Mouse (Mus musculus): ENCODE measurements at regions not wholly inside any gene's neighbourhood (a gene's known extent, or its start where the extent isn't known, plus 50 kb on each side); places are given as distances from the start of the nearest gene placed in this dataset.
A peak's percentile ranks its signal among the peaks of the same experiment; 100 is the strongest.

- Histone ChIP-seq H3K9me3 (replicated peaks; ENCODE audit: low read length) (no peaks in the 10 kb centered on the region), H3K4me3 (replicated peaks in 1 of 3; ENCODE audit: low read depth in 2 of 3, low read length in 2 of 3, poor library complexity in 1 of 3) (no peak overlapping the region), H3K9ac (ENCODE audit: insufficient read depth, low read depth) (no peak overlapping the region), H3K4me1 (ENCODE audit: control insufficient read depth in 1 of 2, insufficient read depth in 2 of 2) (peaks cover 10 to 41% of the 10 kb centered on the region in 2 experiments), H3K27me3 (replicated peaks) (no peaks in the 10 kb centered on the region), H3K36me3 (replicated peaks in 1 of 2; ENCODE audit: control insufficient read depth in 1 of 2, insufficient read depth in 1 of 2, low read length in 1 of 2) (no peaks in the 10 kb centered on the region), H3K27ac (ENCODE audit: insufficient read depth, low read depth) (no peak overlapping the region), H3K4me2 (ENCODE audit: insufficient read depth, low read depth, poor library complexity, severe bottlenecking) (no peak overlapping the region), H3K79me2 (replicated peaks; ENCODE audit: control insufficient read depth, extremely low read depth, insufficient read depth, poor library complexity, severe bottlenecking) (no peaks in the 10 kb centered on the region)
- in situ Hi-C loops (cut with MboI; ENCODE audit: low pct_ligation_motif_present, low pct_unique_long_range_greater_than_20kb, low sequenced_read_pairs) (no loop called here), dilution Hi-C loops (cut with MboI; ENCODE audit: extremely low pct_ligation_motif_present, extremely low pct_unique_long_range_greater_than_20kb, low sequenced_read_pairs) (no loop called here)
- no peak for DNase-seq (ENCODE audit: extremely low read depth)
- no peak for TF ChIP-seq ZKSCAN1 (IDR thresholded peaks at IDR 0.05; ENCODE audit: borderline replicate concordance, low read depth, low read length)
- TF ChIP-seq USF2 (conservative IDR thresholded peaks at IDR 0.05; ENCODE audit: low read depth, low read length): no peak
- TF ChIP-seq MAZ (IDR thresholded peaks at IDR 0.05; ENCODE audit: low read depth, low read length): no peak
- 0 out of 2 replicates have a peak, but pooled peaks have one; percentile 43 for TF ChIP-seq MAFK (IDR thresholded peaks at IDR 0.05; ENCODE audit: insufficient replicate concordance, low read length)
- no peak for TF ChIP-seq UBTF (IDR thresholded peaks at IDR 0.05; ENCODE audit: low read depth, low read length)
- no peak for TF ChIP-seq USF1 (IDR thresholded peaks at IDR 0.05; ENCODE audit: low read depth, low read length)
These were observed 204.0 kb downstream of the Parm1 start for GRCm38 (mm10) chr5:91721231-91722096.

GRCm38 (mm10) chr5:91713020-91713419, 195.6 kb downstream of the Parm1 start:
- Histone ChIP-seq H3K4me1 (ENCODE audit: control insufficient read depth in 1 of 2, insufficient read depth in 2 of 2) (peaks cover 3 to 15% of the 10 kb centered on the region in 2 experiments; a peak in 3 of 4 replicates), H3K36me3 (replicated peaks in 1 of 2; ENCODE audit: control insufficient read depth in 1 of 2, insufficient read depth in 1 of 2, low read length in 1 of 2) (no peaks in the 10 kb centered on the region), H3K4me3 (replicated peaks in 1 of 3; ENCODE audit: low read depth in 2 of 3, low read length in 2 of 3, poor library complexity in 1 of 3) (no peak overlapping the region), H3K79me2 (replicated peaks; ENCODE audit: control insufficient read depth, extremely low read depth, insufficient read depth, poor library complexity, severe bottlenecking) (no peaks in the 10 kb centered on the region), H3K27me3 (replicated peaks) (no peaks in the 10 kb centered on the region), H3K27ac (ENCODE audit: insufficient read depth, low read depth) (no peak overlapping the region), H3K9me3 (replicated peaks; ENCODE audit: low read length) (peaks cover 4% of the 10 kb centered on the region), H3K4me2 (ENCODE audit: insufficient read depth, low read depth, poor library complexity, severe bottlenecking) (no peak overlapping the region), H3K9ac (ENCODE audit: insufficient read depth, low read depth) (no peak overlapping the region)
- TF ChIP-seq ZMIZ1 (IDR thresholded peaks at IDR 0.05; ENCODE audit: low read depth, low read length) (no peak), RAD21 (IDR thresholded peaks at IDR 0.05; ENCODE audit: low read depth, low read length) (no peak), CHD1 (IDR thresholded peaks at IDR 0.05; ENCODE audit: low read depth, low read length) (no peak), MAZ (IDR thresholded peaks at IDR 0.05; ENCODE audit: low read depth, low read length) (no peak), POLR2A (IDR thresholded peaks at IDR 0.05; ENCODE audit: low read depth, low read length) (no peak), UBTF (IDR thresholded peaks at IDR 0.05; ENCODE audit: low read depth, low read length) (no peak), MEF2A (IDR thresholded peaks at IDR 0.05; ENCODE audit: borderline replicate concordance, low read depth, low read length) (no peak), TBP (conservative IDR thresholded peaks at IDR 0.05; ENCODE audit: low read depth, low read length) (no peak), MAFK (IDR thresholded peaks at IDR 0.05; ENCODE audit: insufficient replicate concordance, low read length) (no peak), IRF4 (IDR thresholded peaks at IDR 0.05; ENCODE audit: low read depth, low read length) (no peak), USF2 (conservative IDR thresholded peaks at IDR 0.05; ENCODE audit: low read depth, low read length) (no peak), JUND (conservative IDR thresholded peaks at IDR 0.05; ENCODE audit: low read depth, low read length) (no peak), ZC3H11A (IDR thresholded peaks at IDR 0.05; ENCODE audit: low read depth, low read length) (no peak), GABPA (IDR thresholded peaks at IDR 0.05; ENCODE audit: insufficient replicate concordance, low read depth, low read length) (no peak), ZKSCAN1 (IDR thresholded peaks at IDR 0.05; ENCODE audit: borderline replicate concordance, low read depth, low read length) (no peak), MAX (IDR thresholded peaks at IDR 0.05; ENCODE audit: low read length) (no peak), BHLHE40 (IDR thresholded peaks at IDR 0.05; ENCODE audit: low read depth, low read length) (no peak), USF1 (IDR thresholded peaks at IDR 0.05; ENCODE audit: low read depth, low read length) (no peak)
- in situ Hi-C loops (cut with MboI; ENCODE audit: low pct_ligation_motif_present, low pct_unique_long_range_greater_than_20kb, low sequenced_read_pairs) (no loop called here), dilution Hi-C loops (cut with MboI; ENCODE audit: extremely low pct_ligation_motif_present, extremely low pct_unique_long_range_greater_than_20kb, low sequenced_read_pairs) (no loop called here)
- DNase-seq (ENCODE audit: extremely low read depth): no peak
